Mouse (Mus musculus) induced T-regulatory cell, adult 2 months (primary cell): ENCODE results near the gene Nrd1.
A peak's percentile ranks its signal among the peaks of the same experiment; 100 is the strongest.

Source experiments
- DNase-seq: peaks from one replicate; pipeline ENCODE4 v3.0.0-alpha.2; 2012; ENCODE audit warnings: low read depth

Gene Nrd1

DNA sequence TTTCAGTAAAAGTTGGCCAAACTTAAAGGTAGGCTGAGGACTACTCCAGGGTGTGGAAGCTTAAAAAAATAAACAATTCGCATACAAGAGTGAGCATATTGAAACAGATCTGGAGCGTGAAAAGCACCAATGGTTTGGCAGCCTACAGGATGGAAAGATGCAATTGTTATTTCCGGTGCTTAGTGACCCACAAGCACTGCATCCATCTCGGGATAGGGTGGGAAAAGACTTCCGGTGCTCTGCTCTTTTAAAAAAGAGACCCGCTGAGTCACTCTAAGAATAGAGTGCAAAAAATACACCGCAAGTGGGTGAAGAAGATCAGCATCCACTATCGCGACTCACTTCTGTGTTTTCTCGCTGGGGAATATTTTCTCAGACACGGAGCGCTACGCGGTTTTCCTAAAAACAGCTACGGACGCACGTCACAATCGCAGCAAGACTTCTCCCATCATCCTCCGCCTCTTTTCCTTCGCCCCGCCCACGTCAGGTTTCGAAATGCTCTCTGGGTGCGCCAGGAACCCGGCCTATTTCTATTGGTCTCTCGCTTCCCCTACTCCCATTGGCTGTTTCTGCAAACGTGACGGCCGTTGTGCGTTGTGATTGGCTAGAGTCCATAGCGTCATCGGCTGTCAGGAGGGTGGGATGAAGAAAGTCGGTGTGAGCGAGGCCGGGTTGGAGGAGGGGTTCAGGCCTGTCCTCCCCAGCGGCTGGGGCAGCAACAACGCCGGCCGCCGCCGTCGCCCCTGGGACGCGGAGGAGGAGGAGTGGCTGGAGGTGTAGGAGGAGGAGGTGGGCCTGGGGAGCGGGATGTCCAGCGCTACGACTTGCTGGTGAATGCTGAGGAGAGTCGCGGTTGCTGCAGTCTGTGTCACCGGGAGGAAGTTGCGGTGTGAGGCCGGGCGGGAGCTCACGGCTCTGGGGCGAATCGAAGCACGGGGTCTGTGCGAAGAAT, at the start of gene Nrd1:
Gene Nrd1 (plus strand): TSS at position 657 of the 952 bp plus-strand sequence.
- peak; percentile 100 for DNase-seq

DNA sequence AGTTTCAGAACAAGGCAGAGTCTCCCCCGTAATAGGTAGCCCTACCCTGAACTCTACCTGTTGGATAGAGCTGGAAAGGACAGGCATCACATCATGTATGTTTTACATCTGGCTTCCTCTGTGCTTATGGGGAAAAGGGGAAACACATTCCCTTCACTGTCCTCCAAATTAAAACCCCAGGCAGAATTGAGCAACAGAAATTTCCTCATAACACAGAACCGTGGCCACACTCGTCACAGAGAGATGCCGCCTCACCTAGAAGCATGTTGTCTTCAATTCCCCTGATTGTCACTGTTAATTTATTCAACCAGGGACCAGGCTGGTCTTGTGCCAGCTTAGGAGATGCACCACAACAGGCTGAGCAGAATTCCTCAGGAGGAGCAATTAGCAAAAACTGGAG, 48.8 kb upstream of the Nrd1 start:
- DNase-seq, result no peak

DNA sequence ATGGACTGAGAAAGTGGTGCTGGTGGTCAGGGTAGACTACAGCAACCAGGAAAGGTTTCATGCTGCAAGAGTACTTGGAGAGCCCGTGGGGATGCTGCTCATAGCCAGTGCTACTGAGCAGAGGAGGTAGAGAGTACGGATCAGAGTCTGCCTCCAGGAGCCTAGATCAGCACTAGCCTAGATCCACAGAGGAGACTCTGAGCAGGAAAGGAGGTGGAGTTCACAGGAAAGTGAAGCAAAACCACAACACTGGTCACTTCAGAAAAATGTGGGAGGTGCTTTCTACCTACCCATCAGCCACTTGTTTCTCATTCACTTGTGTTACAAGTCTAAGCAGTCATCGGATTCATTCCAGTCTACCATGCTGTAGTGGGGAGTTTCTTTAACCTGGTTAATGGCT, 40.8 kb upstream of the Nrd1 start:
- no peak for DNase-seq

DNA sequence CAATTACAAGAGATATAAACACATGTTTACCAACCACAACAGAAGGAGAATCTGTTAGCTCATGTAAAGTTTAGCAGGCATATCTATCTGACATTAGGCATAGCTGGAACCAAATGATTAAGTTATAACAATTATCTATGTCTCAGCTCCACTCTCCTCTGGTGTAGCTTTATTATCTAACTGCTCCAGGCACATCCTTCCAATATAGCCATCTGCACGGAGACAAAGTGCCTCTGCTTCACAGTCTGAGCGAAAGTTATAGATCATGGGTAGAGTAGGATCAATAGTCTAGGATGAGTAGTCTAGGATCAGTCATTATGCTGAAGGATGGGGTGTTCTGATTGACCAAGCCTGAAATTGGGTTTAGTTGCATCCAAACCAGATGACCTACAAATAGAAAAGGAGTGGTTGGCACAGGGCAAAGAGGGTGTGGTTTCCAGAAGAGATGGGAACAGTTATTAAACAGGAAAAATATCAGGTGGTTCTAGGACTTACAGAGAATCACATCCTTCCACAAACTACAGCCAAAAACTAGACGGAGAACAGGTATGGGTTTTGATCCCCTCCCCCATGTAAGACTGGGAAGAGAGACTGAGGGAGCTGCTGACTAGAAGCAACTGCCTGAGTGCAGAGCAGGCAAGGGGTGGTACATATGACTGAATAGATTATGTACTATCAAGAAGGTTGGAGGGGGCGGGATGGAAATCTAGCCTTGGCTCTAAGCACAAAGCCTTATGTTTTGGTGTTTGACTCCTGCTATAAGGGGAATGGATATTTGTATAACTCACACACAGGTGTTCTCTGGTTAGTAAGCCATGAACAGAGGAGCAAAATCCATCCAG, 39.6 kb upstream of the Nrd1 start:
- DNase-seq, result no peak

DNA sequence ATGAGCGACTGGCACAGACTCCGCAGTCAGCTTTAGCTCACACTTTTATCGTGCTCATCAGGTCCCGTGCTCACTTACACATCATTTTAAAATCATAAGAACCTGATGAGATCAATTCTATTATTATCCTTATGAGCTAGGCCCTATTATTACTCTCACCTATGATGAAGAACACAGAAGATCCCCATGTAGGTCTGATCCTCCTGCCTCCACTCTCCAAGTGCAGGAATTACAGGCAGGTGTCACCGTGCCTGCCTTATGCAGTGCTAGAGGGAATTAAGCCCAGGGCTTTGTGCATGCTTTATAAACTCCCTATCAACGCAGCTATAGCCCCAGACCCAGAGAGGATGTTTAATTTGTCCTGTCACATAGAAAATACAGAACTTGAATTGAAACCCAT, 37.4 kb upstream of the Nrd1 start:
- no peak for DNase-seq

DNA sequence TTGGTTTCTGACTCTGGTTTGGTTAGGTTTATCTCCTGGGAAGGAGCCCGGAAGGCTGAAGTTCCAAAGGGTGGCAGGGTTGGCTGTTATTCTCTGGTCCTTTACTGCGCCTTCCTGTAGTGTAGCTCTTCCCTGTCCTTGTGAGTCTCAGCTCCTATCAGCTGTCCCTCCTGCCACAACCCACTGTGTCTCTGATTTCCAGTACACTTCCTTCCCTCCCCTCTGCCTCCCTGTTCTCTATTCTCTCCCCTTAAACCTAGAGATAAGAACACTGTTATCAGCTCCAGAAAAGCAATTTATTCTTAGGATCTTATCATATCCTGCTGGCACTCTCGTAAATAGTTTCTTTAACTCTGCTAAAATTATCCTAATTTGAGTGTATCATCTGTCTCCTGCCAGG, 30.9 kb upstream of the Nrd1 start:
- DNase-seq, result no peak

DNA sequence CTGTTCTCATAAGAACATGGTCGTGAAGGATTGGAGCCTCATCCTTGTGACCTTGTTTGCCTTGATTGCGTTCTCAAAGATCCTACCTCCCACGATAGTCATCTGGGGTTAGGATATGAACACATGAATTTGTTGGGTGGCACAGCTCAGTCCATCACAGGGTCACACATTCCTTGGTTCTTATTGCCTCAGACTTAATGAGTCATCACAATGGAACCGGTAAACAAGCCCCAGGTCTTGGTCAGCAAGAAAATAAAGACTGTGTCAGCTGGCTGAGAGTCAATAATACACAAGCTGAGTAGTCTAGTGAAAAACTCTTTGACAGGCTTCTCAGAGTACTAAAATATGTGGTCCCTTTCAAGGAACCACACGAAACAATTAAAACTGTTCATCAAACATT, 29.4 kb upstream of the Nrd1 start:
- no peak for DNase-seq

DNA sequence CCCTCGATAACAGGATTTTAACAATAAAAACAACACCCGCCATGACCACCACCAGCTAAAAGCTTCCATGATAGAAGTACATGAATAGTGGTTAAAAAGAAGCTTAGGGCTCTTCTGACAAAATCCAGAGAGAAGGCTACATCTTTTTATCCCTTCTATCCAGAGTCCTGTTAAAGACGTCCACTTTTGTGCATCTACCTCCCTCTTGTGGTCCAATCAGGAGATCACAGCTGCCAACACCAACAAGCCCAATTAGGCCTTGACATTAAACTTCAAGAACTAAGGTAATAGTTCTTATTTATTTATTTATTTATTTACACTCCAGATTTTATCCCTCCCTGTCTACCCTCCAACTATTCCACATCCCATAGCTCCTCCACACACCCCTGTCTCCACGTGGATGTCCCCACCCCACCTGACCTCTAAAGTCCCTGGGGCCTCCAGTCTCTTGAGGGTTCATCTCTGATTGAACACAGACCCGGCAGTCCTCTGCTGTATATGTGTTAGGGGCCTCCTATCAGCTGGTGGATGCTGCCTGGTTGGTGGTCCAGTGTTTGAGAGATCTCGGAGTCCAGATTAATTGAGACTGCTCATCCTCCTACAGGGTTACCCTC, 23.9 kb upstream of the Nrd1 start:
- DNase-seq, result peak; percentile 56

DNA sequence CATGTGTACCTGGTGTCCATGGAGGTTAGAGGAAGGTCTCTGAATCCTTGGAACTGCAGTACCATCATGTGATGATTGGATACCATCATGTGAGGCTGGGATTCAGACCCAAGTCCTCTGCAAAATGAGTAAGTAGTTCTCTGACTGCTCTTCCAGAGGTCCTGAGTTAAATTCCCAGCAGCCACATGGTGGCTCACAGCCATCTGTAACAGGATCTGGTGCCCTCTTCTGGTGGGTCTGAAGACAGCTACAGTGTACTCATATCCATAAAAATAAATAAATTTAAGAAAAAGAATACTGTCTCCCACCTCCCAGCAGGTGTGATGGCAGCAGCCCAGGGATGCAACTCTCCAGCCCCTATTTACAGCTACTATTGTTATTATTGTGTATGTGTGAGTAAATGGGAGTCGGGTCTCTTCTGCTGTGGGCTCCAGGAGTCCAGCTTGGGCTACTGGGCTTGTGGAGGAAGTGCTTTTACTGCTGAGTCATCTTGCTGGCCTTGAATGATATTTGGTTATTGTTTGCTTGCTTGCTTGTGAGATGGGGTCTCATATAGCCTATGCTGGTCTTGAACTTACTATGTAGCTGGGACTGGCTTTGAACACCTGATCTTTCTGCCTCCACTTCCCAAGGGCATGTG, 13.5 kb upstream of the Nrd1 start:
- peak; percentile 35 for DNase-seq

DNA sequence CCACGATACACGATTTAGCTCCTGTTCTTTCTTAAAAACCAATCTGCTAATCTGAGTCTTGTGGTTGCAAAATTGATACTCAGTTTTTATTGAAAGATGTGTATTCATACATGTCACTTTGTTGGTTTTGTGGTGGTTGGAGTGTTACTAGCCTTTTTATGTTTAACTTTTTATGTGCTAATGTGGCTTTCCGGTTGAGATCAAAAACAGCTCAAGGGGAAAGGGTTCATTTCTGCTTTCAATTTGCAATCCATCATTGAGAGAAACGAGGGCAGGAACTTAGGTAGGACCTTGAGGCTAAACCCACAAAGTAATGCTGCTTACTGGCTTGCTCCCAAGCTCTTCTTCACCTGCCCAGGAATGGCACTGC, 13.0 kb upstream of the Nrd1 start:
- peak; percentile 58 for DNase-seq

DNA sequence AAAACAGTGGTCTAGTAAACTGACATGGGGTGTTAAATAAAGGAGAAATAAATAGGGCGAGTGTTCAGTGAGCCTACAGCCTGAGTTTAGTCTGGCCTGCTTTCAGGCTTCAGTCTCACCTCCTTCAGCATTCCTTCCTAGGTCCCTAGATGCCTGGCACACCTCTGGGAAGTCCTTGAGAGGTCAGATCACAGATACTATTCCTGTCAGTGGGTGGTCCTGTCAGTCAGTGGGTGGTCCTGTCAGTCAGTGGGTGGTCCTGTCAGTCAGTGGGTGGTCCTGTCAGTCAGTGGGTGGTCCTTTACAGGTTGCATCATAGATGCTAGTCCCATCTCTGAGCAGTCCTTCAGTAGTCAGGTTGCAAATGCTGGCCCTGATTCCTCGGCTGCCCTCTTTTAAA, 11.0 kb upstream of the Nrd1 start:
- DNase-seq, result no peak

DNA sequence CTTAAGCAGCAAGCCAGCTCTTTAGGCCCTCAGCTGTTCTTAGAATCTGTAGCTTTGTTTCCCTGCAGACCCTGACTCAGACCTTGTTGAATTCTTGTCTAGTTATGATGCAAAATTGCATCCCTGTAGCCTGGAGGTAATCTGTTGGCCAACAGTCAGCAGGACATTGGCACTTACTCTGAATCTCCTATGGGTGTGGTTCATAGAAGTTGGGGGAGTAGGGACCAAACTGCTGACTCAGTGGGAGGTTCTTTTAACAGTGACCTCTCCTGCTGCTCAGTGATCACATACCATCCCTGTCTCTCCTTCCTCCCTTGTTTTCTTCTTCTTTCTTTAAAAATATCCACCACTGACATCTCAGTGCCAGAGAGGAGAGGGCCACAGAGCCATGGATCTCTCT, 10.4 kb upstream of the Nrd1 start:
- DNase-seq, result no peak

DNA sequence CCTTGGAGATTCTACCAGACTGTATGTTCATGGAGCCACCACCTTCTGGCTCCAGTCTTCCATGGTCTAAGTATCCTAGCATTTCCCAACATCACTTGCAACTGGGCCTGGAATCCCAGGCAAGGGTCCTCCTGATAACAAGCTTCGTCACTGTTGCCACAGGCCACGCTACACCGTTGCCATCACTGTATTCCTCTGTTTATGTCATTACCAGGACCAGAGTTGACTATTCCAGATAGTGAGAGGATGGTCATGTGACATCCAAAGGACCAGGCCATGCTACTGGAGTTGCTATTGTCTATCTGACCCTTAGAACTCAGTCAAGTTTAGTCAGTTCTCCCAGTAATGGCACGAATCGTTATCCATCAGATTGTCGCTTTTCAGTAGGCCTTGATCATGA, 9.9 kb upstream of the Nrd1 start:
- DNase-seq, result no peak

DNA sequence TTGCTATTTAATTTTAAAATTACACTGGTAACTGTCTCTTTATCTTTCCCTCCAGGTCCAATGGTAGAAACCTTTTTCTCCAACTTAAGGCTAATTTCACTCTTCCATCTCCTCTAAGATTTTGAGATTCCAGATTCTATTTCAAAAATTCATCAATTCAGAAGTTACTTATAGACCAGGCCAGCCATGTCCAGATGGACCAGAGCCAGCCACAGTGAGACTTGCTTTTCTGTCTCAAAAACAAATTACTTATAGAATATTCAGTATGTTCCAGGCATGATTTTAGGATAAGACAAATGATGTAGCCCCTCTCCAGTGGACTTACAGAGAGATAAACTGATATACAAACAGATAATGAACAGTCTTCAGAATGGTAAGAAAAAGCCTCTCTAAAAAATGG, 8.6 kb upstream of the Nrd1 start:
- DNase-seq, result no peak

DNA sequence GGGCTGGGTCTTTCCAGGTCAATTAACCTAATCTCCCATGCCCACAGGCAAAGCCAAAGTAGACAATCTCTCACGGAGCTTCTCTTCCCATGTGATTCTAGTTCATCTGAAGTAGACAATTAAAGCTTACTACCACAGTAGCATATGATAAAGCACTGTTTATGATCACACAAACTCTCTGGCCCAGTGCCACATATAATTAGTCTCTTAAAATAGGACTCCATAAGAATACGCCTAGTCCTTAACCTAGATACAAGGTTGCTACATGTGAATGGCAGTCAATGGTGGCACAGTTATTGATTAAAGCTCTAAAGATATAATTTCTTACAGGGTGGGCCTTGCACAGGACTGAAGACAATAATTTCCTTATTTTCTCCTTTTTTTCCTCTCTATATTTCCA, 7.5 kb upstream of the Nrd1 start:
- no peak for DNase-seq

DNA sequence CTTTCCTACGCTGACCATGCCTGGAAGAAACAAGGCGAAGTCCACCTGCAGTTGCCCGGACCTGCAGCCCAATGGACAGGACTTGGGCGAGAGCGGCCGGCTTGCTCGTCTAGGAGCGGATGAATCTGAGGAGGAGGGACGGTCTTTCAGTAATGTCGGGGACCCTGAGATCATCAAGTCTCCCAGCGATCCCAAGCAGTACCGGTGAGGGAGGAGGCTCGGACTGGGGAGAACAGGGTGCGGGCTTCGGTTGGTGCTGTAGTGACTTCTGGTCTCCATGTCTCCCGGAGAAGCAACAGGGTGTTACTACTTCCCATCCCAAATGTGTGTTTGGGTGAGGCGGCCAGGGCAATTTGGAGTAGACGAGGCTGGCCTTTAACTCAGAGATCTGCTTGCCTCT, 506 bp downstream of the Nrd1 start:
- no peak for DNase-seq

DNA sequence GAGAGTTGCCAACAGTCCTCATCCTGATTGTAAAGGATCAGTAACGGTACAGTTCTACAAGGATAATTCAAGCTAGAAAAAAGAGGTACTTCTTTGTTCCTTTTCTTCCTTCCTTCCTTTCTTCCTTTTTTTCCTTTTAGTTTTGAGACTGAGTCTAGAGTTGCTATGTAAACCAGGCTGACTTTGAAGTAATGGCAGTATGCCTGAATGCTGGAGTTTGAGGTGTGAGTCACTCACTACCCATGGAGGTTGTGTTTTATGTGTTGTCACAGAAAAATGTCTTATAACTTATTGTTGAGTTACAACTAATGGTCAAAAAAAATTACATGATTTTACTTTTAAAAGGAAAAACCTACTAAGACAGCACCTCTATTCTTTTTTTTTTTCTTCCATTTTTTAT, 7.6 kb downstream of the Nrd1 start:
- no peak for DNase-seq

DNA sequence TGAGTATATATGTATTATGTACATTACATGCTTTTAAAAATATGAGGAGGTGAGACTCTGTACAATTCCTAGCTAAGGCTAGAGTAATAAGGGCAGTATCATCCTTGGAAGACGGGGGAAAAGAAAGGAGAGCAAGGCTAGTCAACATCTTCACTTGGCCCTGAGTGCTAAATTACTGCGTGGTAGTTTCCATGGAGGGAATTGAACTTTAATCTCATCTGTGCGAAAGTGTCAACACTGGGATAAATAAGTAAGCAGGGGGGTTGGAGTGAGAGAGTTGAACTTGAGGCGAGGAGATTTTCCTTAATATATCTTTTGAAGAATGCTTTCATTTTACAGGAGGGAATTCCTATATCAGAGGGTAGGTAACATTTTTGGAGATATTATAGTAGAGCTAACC, 13.6 kb downstream of the Nrd1 start:
- DNase-seq, result no peak

DNA sequence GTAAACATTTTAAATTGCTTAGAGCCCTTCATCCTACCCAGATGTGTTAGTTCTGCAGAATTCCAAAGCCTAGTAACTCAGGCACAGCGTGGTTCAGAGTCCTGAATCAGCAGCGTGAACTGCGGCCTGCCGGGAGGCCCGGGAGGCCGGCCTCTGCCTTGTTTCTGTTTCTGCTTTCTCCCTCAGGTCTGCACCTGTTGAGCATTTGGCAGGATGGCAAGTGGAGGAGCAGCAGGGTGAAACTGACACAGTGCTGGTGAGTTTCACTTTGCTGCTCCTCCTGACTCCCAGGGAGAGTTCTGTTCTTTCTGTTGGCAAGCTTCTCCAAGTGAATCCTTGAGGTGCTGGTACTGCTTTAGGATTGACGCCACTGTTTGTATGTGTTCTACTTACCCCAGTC, 17.0 kb downstream of the Nrd1 start:
- no peak for DNase-seq

DNA sequence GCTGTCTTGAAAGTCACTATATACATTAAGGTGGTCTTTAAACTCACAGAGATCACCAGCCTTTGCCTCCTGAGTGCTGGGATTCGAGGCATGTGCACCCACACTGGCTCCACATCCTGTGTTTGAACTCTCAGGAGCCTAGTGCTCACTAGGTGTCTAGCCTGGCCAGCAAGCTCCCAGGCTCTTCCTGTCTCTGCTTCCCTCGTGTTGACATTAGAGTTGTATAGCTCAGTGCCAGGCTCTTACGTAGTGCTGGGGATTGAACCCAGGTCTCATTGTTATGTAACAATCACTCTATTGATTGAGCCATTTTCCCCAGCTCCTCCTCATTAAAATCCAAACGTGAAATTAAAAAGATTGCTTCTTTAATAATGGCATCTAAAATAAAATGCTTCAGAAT, 18.8 kb downstream of the Nrd1 start:
- no peak for DNase-seq

DNA sequence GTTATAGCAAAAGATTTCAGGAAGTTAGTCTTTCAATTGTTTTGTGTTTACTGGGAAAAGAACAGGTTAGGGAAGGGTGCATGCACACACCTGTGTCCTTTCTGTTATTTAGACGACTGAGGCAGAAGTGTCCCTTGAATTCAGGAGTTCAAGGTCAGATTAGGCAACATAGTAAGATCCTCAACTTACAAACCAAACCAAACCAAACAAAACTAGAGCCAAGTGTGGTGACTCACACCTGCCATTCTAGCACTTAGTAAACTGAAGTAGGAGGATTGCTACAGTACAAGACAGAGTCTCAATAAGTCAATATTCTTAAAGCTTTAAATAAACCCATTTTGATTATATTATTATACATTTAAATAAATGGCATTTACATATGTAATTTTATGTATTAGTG, 21.5 kb downstream of the Nrd1 start:
- no peak for DNase-seq

DNA sequence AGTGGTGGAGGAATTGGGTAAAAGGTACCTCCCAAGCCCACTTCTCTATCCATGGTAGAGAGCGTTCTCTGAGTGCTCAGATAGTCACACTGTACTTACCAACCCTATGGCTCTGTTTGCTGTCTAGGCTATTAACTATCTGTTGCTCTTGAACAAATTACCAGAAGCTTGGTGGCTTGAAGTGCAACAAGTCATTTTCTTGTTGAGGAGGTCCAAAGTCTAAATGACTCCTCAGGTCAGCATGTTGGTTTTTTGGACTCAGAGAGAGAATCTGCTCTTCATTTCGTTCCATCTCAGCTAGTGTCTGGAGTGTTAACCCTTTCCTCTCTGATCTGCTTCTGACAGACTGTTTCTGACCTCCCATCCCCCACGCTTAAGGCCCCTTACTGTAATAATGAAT, 24.6 kb downstream of the Nrd1 start:
- DNase-seq, result no peak
